Mouse (Mus musculus) limb, embryonic 11.5 days (tissue): Measurements from ENCODE around the gene Shox2. TPM values are rescaled to one million over a fixed set of nuclear protein-coding genes. Genes with fewer than 3 reads are reported as not detected.

ENCODE experiments used
- ATAC-seq: fragments of 200-750 bp; cut with Nextera tagmentation; 2 replicates; pipeline ENCODE4 v1.8.0; 2017; ENCODE audit warnings: low read depth; ENCODE audit not compliant: insufficient number of reproducible peaks, low FRiP score, low TSS enrichment
- DNase-seq: peaks from one replicate; pipeline ENCODE4 v3.0.0-alpha.2; 2015; ENCODE audit warnings: low spot score
- H3K27ac ChIP-seq: fragments of 300-500 bp; sonication (generic); replicated peaks from 2 replicates; pipeline ENCODE4 v1.5.1; 2014; ENCODE audit warnings: low read depth, mild to moderate bottlenecking, low read length
- H3K27me3 ChIP-seq: fragments of 300-500 bp; sonication (generic); 2 replicates; pipeline ENCODE4 v1.6.1; 2014; ENCODE audit warnings: mild to moderate bottlenecking, low read length, mixed read lengths; ENCODE audit not compliant: control insufficient read depth, insufficient read depth
- H3K36me3 ChIP-seq: fragments of 300-500 bp; sonication (generic); 2 replicates; pipeline ENCODE4 v1.6.1; 2014; ENCODE audit warnings: mild to moderate bottlenecking, low read length, moderate library complexity, mixed read lengths; ENCODE audit not compliant: control insufficient read depth, insufficient read depth
- H3K4me1 ChIP-seq: fragments of 300-500 bp; sonication (generic); 2 replicates; pipeline ENCODE4 v1.6.1; 2014; ENCODE audit warnings: low read length, mixed read lengths; ENCODE audit not compliant: control insufficient read depth, insufficient read depth
- H3K4me2 ChIP-seq: fragments of 300-500 bp; sonication (generic); 2 replicates; pipeline ENCODE4 v1.6.1; 2014; ENCODE audit warnings: low read depth, mild to moderate bottlenecking, moderate library complexity; ENCODE audit not compliant: severe bottlenecking
- H3K4me3 ChIP-seq: fragments of 300-500 bp; sonication (generic); 2 replicates; pipeline ENCODE4 v1.5.1; 2014; ENCODE audit warnings: low read depth, low read length
- H3K9ac ChIP-seq: fragments of 300-500 bp; sonication (generic); 2 replicates; pipeline ENCODE4 v1.6.1; 2014; ENCODE audit warnings: mild to moderate bottlenecking, low read length
- H3K9me3 ChIP-seq: fragments of 300-500 bp; sonication (generic); 2 replicates; pipeline ENCODE4 v1.6.1; 2016; ENCODE audit warnings: low read length; ENCODE audit not compliant: control insufficient read depth
- WGBS: fragments of 180-500 bp; shearing (Covaris S2); extraction: QIAGEN DNeasy Blood & Tissue Kit; methylation state at CpG from one replicate; pipeline ENCODE4 v1.1.7; 2014; 5-methylcytosine and 5-hydroxymethylcytosine counted together
- polyA plus RNA-seq: library from polyadenylated mRNA; unstranded; fragments of >200 nt; fragmentation: Nextera tagmentation; extraction: Ambion mirVana; gene quantifications from 2 replicates; pipeline ENCODE4 v1.2.1, GENCODE M21; 2014

Gene Shox2
- polyA plus RNA-seq, 1 experiment from 2014 or later: 144 TPM

GRCm38 (mm10) chr3:66972191-66972950 lies 9.2 kb downstream of the Shox2 start:
- peak overlapping the region; percentile 45 for H3K4me2 ChIP-seq
- WGBS: 13% methylated on average over 16 of the region's 16 CpGs
- peaks cover 6% of the 10 kb centered on the region; the same call in 1 of the 2 replicates for H3K27me3 ChIP-seq
- no peak for ATAC-seq
- peak overlapping the region; percentile 53 for H3K9ac ChIP-seq
- peaks cover 31% of the 10 kb centered on the region for H3K4me1 ChIP-seq
- H3K9me3 ChIP-seq: no peaks in the 10 kb centered on the region
- 0 out of 2 replicates have a peak overlapping the region, but pooled peaks have one; percentile 62 for H3K27ac ChIP-seq
- no peaks in the 10 kb centered on the region; the same call in 1 of the 2 replicates for H3K36me3 ChIP-seq
- 0 out of 2 replicates have a peak overlapping the region, but pooled peaks have one; percentile 5 for H3K4me3 ChIP-seq
- DNase-seq: peak; percentile 28

DNA sequence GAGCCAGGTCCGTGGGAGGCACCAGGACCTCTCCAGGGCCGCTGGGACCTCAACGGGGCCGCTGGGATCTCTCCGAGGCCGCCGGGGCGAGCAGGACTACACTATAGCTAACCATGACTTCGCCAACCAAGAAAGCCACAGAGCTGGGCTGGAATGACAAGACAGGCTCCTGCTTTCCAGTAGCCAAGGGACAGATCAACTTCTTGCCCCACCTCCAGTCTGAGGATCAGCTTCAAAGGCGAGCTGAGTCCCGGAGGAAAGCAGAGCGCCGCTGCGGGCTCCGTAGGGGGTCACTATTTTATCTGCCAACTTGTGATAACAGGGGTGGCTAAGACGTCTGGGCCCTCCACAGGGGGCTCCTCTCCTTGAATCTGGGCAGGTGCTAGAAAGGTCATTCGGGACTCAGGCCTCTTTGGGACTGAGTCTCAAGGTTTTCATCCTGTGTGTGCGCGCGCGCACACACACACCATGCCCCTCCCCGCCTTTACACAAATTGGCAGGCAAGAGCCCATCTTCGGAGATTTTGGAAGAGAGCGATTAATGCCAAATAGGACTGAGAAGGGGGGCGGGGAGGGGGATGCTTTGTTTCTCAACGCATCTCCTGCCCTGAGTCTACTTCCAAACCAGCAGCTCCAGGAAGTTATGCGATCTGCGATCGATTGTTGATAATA lies 10.8 kb downstream of the Shox2 start:
- WGBS: under 1% methylated on average over 29 of the region's 29 CpGs
- H3K9me3 ChIP-seq: no peaks in the 10 kb centered on the region
- peak overlapping the region; percentile 17; the same call in 1 of the 2 replicates for H3K9ac ChIP-seq
- peaks cover 28% of the 10 kb centered on the region for H3K4me1 ChIP-seq
- peak overlapping the region; percentile 75 for H3K27ac ChIP-seq
- H3K36me3 ChIP-seq: no peaks in the 10 kb centered on the region; the same call in 1 of the 2 replicates
- H3K4me3 ChIP-seq: peak overlapping the region; percentile 16
- DNase-seq (peak; percentile 73), ATAC-seq (peak; percentile 54; the same call in 1 of the 2 replicates)
- peak overlapping the region; percentile 39 for H3K4me2 ChIP-seq
- peaks cover 6% of the 10 kb centered on the region; the same call in 1 of the 2 replicates for H3K27me3 ChIP-seq

- H3K4me2 ChIP-seq: peak overlapping the region; percentile 39; the same call in 1 of the 2 replicates
- DNase-seq: no peak
- H3K27ac ChIP-seq: peak overlapping the region; percentile 75
- 0 out of 2 replicates have a peak overlapping the region, but pooled peaks have one; percentile 17 for H3K9ac ChIP-seq
- peak overlapping the region; percentile 16 for H3K4me3 ChIP-seq
- WGBS: 6% methylated on average over 10 of the region's 10 CpGs
- peak; percentile 53; the same call in 1 of the 2 replicates for ATAC-seq
- H3K36me3 ChIP-seq: no peaks in the 10 kb centered on the region; the same call in 1 of the 2 replicates
- peaks cover 6% of the 10 kb centered on the region; the same call in 1 of the 2 replicates for H3K27me3 ChIP-seq
- no peaks in the 10 kb centered on the region for H3K9me3 ChIP-seq
- peaks cover 28% of the 10 kb centered on the region for H3K4me1 ChIP-seq
These were observed 11.3 kb downstream of the Shox2 start for GRCm38 (mm10) chr3:66970261-66970660.

- Histone ChIP-seq H3K36me3 (no peaks in the 10 kb centered on the region), H3K4me2 (no peak overlapping the region), H3K27me3 (peaks cover 2% of the 10 kb centered on the region; the same call in 1 of the 2 replicates), H3K4me3 (no peak overlapping the region), H3K4me1 (peaks cover 28% of the 10 kb centered on the region), H3K9me3 (no peaks in the 10 kb centered on the region), H3K27ac (no peak overlapping the region), H3K9ac (no peak overlapping the region)
- DNase-seq (peak; percentile 55), ATAC-seq (no peak)
- WGBS: 20% methylated on average over 4 of the region's 4 CpGs
These were observed 14.1 kb downstream of the Shox2 start for GRCm38 (mm10) chr3:66967508-66967907.

DNA sequence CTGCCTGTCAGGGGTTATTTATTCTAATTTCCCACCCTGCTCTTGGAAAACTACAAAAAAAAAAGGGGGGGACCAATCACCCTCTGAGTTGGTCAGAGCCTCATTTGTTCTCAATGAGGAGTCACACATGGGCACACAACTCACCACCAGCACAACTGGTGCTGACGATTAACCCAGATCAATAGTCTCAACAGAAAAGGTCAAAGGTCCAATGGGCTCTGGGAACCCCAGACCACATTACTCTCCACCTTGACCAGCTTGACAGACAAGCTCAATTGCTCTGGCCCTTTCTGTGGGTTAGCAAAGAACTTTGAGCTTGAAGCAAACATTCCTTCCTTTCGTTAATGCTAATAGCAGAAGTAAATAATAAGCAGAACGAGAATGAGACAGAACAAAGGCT lies 16.7 kb downstream of the Shox2 start:
- Histone ChIP-seq H3K4me1 (peaks cover 11% of the 10 kb centered on the region; the same call in 1 of the 2 replicates), H3K27me3 (no peaks in the 10 kb centered on the region), H3K9ac (no peak overlapping the region), H3K9me3 (no peaks in the 10 kb centered on the region), H3K4me3 (no peak overlapping the region), H3K27ac (no peak overlapping the region), H3K36me3 (no peaks in the 10 kb centered on the region), H3K4me2 (no peak overlapping the region)
- ATAC-seq (no peak), DNase-seq (no peak)
- WGBS: 41% methylated on average over 3 of the region's 3 CpGs

- ATAC-seq: no peak
- no peaks in the 10 kb centered on the region for H3K36me3 ChIP-seq
- DNase-seq: no peak
- H3K9me3 ChIP-seq: no peaks in the 10 kb centered on the region
- H3K27ac ChIP-seq: no peak overlapping the region
- H3K9ac ChIP-seq: no peak overlapping the region
- no peak overlapping the region for H3K4me3 ChIP-seq
- 60% methylated on average over 5 of the region's 5 CpGs for WGBS
- H3K4me2 ChIP-seq: no peak overlapping the region
- H3K27me3 ChIP-seq: no peaks in the 10 kb centered on the region
- H3K4me1 ChIP-seq: 0 out of 2 replicates have a peak, but pooled peaks cover 7% of the 10 kb centered on the region
These were observed 21.6 kb downstream of the Shox2 start for GRCm38 (mm10) chr3:66959972-66960371.

DNA sequence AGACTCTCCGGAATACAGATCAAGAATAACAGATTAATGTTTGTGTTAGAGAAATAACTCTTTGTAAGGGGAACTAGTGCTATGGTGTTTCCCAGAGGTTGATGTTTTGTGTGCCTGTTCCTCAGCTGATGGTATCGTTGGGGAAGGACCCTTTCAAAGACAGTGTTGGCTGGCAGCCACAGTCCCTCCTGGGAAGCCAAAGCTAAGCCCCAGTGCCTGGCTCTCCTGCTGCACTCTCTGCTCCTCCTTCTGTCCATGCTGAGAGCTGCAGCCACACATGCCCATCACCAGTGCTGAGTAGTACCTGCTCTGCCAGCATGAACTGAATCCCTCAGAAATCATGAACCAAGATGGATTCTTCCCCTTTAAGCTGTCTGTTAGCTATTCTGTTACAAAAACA lies 26.4 kb downstream of the Shox2 start:
- DNase-seq (no peak), ATAC-seq (no peak)
- Histone ChIP-seq H3K4me2 (no peak overlapping the region), H3K27ac (no peak overlapping the region), H3K9ac (no peak overlapping the region), H3K27me3 (no peaks in the 10 kb centered on the region), H3K36me3 (no peaks in the 10 kb centered on the region), H3K4me3 (no peak overlapping the region), H3K9me3 (no peaks in the 10 kb centered on the region), H3K4me1 (no peaks in the 10 kb centered on the region)
- 62% methylated on average over 2 of the region's 2 CpGs for WGBS

DNA sequence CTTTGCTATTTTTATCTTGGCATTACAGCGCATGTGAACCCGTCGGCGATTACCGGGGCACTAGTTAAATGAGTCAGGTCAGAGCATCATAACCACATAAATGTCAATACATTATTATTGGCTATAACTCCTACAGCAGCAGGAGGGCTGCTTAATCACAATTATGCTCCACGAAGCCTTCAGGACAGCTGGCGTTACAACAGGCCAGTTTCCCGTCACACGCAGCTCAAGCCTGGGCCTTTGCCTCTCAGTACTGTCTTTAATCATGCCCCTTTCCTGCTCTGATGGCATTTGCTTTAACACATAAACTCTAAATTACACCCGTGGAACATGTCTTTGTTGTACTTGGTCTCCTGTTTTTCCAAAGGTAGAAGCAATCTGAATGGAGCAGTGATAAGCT lies 41.9 kb downstream of the Shox2 start:
- no peaks in the 10 kb centered on the region for H3K9me3 ChIP-seq
- 16% methylated on average over 10 of the region's 10 CpGs for WGBS
- no peaks in the 10 kb centered on the region for H3K36me3 ChIP-seq
- no peak overlapping the region for H3K27ac ChIP-seq
- DNase-seq (peak; percentile 63), ATAC-seq (peak; percentile 62; the same call in 1 of the 2 replicates)
- H3K9ac ChIP-seq: no peak overlapping the region
- H3K27me3 ChIP-seq: no peaks in the 10 kb centered on the region
- H3K4me3 ChIP-seq: no peak overlapping the region
- no peak overlapping the region for H3K4me2 ChIP-seq
- H3K4me1 ChIP-seq: 0 out of 2 replicates have a peak, but pooled peaks cover 5% of the 10 kb centered on the region
